Comparison of ENCODE assay signal across 18 mouse cellular contexts in the genomic region with DNA sequence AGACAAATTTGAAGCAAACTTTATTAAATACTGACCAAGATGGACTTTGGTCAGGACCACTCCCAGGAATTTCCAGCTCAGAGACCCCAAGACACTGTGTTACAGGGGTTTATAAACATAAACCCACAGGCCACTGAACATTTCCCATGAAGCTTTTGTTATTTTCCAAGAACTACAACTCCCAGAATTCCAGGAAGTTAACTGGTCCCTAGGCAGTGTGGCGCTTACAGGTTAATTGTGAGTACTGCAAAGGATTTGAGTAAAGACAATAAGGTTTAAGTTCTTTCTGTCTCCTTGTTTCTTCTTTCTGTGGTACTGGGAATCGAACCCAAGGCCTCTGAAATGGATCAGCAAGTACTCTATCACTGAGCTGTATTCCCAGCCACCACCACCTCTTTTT. TPM values are rescaled to one million over a fixed set of nuclear protein-coding genes. Genes with fewer than 3 reads are reported as not detected.
DNase-seq lines count a peak whose midpoint lies in the region; ATAC-seq and TF ChIP-seq lines count a peak whose summit lies in the region.
"Had no signal": no experiment of that assay in that cellular context is flagged by ENCODE, and none has a peak within 500 bp of the region (broad histone marks: within the 10 kb centered on the region; RNA-seq: fewer than 3 reads in every experiment).

No protein-coding gene starts in this region.

- no peaks in the 10 kb centered on the region for H3K9me3 ChIP-seq in embryonic facial prominence, embryonic 11.5 days (replicated peaks; ENCODE audit: control insufficient read depth, low read length)
- no peaks in the 10 kb centered on the region for H3K9me3 ChIP-seq in embryonic facial prominence, embryonic 10.5 days
- no peaks in the 10 kb centered on the region for H3K9me3 ChIP-seq in midbrain, embryonic 14.5 days (ENCODE audit: control insufficient read depth, low read length)
- H3K9me3 ChIP-seq in midbrain, embryonic 15.5 days, result no peaks in the 10 kb centered on the region
- H3K9me3 ChIP-seq: embryonic facial prominence, embryonic 12.5 days; forebrain, embryonic 10.5 days; liver, embryonic 13.5 days; neural tube, embryonic 13.5 days had no signal

- H3K4me2 ChIP-seq in embryonic facial prominence, embryonic 11.5 days (ENCODE audit: low read depth, low read length), result no peak overlapping the region
- H3K4me2 ChIP-seq in midbrain, embryonic 14.5 days (ENCODE audit: low read length), result no peak overlapping the region
- H3K4me2 ChIP-seq in midbrain, embryonic 15.5 days, result no peak overlapping the region
- H3K4me2 ChIP-seq: embryonic facial prominence, embryonic 12.5 days; liver, embryonic 13.5 days; neural tube, embryonic 13.5 days had no signal

- no peaks in the 10 kb centered on the region for H3K4me1 ChIP-seq in embryonic facial prominence, embryonic 11.5 days (ENCODE audit: control insufficient read depth, insufficient read depth, low read length)
- H3K4me1 ChIP-seq in embryonic facial prominence, embryonic 10.5 days, result peaks cover 11% of the 10 kb centered on the region
- H3K4me1 ChIP-seq in kidney, adult 2 months (ENCODE audit: control insufficient read depth, insufficient read depth, low read length), result peaks cover 3% of the 10 kb centered on the region; the same call in 1 of the 2 replicates
- no peaks in the 10 kb centered on the region for H3K4me1 ChIP-seq in midbrain, embryonic 14.5 days (ENCODE audit: control insufficient read depth, insufficient read depth, low read length)
- no peaks in the 10 kb centered on the region for H3K4me1 ChIP-seq in midbrain, embryonic 15.5 days
- H3K4me1 ChIP-seq: embryonic facial prominence, embryonic 12.5 days; neural tube, embryonic 13.5 days had no signal

- H3K27me3 ChIP-seq in embryonic facial prominence, embryonic 11.5 days (ENCODE audit: control insufficient read depth, insufficient read depth, low read length), result no peaks in the 10 kb centered on the region
- no peaks in the 10 kb centered on the region for H3K27me3 ChIP-seq in embryonic facial prominence, embryonic 10.5 days (replicated peaks; ENCODE audit: low read depth, poor library complexity, severe bottlenecking)
- H3K27me3 ChIP-seq in kidney, adult 2 months (replicated peaks; ENCODE audit: control insufficient read depth, insufficient read depth, low read length), result no peaks in the 10 kb centered on the region
- no peaks in the 10 kb centered on the region for H3K27me3 ChIP-seq in midbrain, embryonic 14.5 days (ENCODE audit: control insufficient read depth, insufficient read depth, low read length)
- no peaks in the 10 kb centered on the region for H3K27me3 ChIP-seq in midbrain, embryonic 15.5 days (replicated peaks)
- H3K27me3 ChIP-seq: embryonic facial prominence, embryonic 12.5 days; liver, embryonic 13.5 days; neural tube, embryonic 13.5 days had no signal

- no peak overlapping the region for H3K9ac ChIP-seq in embryonic facial prominence, embryonic 11.5 days (replicated peaks; ENCODE audit: low read length)
- H3K9ac ChIP-seq in midbrain, embryonic 14.5 days (replicated peaks; ENCODE audit: low read length), result no peak overlapping the region
- no peak overlapping the region for H3K9ac ChIP-seq in midbrain, embryonic 15.5 days
- H3K9ac ChIP-seq: embryonic facial prominence, embryonic 12.5 days; liver, embryonic 13.5 days; neural tube, embryonic 13.5 days had no signal

- H3K36me3 ChIP-seq in embryonic facial prominence, embryonic 11.5 days (replicated peaks; ENCODE audit: control insufficient read depth, insufficient read depth, low read depth, low read length), result no peaks in the 10 kb centered on the region
- H3K36me3 ChIP-seq in embryonic facial prominence, embryonic 10.5 days (replicated peaks), result no peaks in the 10 kb centered on the region
- H3K36me3 ChIP-seq in kidney, adult 2 months (ENCODE audit: control insufficient read depth, insufficient read depth, low read length), result no peaks in the 10 kb centered on the region
- no peaks in the 10 kb centered on the region for H3K36me3 ChIP-seq in midbrain, embryonic 14.5 days (ENCODE audit: control insufficient read depth, insufficient read depth, low read length)
- no peaks in the 10 kb centered on the region for H3K36me3 ChIP-seq in midbrain, embryonic 15.5 days (replicated peaks)
- H3K36me3 ChIP-seq: embryonic facial prominence, embryonic 12.5 days; forebrain, embryonic 10.5 days; liver, embryonic 13.5 days; neural tube, embryonic 13.5 days had no signal

- no peak for ATAC-seq in embryonic facial prominence, embryonic 11.5 days (replicated peaks; ENCODE audit: insufficient number of reproducible peaks, low FRiP score, low TSS enrichment, low read depth)
- ATAC-seq in midbrain, embryonic 14.5 days (ENCODE audit: low FRiP score, low TSS enrichment), result no peak
- no peak for ATAC-seq in midbrain, embryonic 15.5 days (replicated peaks)

- 33% methylated on average over 2 of the region's 2 CpGs for WGBS in embryonic facial prominence, embryonic 11.5 days
- 41% methylated on average over 2 of the region's 2 CpGs for WGBS in embryonic facial prominence, embryonic 10.5 days
- WGBS in kidney, adult 2 months, result 36% methylated on average over 2 of the region's 2 CpGs
- 39% methylated on average over 2 of the region's 2 CpGs for WGBS in midbrain, embryonic 14.5 days
- 31% methylated on average over 2 of the region's 2 CpGs for WGBS in midbrain, embryonic 15.5 days

- no peak for TF ChIP-seq POLR2A in kidney, adult 2 months (IDR thresholded peaks at IDR 0.05; ENCODE audit: low read depth, low read length)

- H3K27ac ChIP-seq in embryonic facial prominence, embryonic 11.5 days (replicated peaks; ENCODE audit: low read depth, low read length), result no peak overlapping the region
- no peak overlapping the region for H3K27ac ChIP-seq in embryonic facial prominence, embryonic 10.5 days (replicated peaks)
- H3K27ac ChIP-seq in kidney, adult 2 months (ENCODE audit: insufficient read depth, low read depth, low read length), result no peak overlapping the region
- H3K27ac ChIP-seq in midbrain, embryonic 14.5 days (replicated peaks; ENCODE audit: low read depth, low read length), result no peak overlapping the region
- no peak overlapping the region for H3K27ac ChIP-seq in midbrain, embryonic 15.5 days
- H3K27ac ChIP-seq: embryonic facial prominence, embryonic 12.5 days; forebrain, embryonic 10.5 days; liver, embryonic 13.5 days; neural tube, embryonic 13.5 days had no signal

- DNase-seq in embryonic facial prominence, embryonic 11.5 days (ENCODE audit: low spot score), result peak; percentile 62
- no peak for DNase-seq in embryonic facial prominence, embryonic 10.5 days (ENCODE audit: low spot score)
- DNase-seq in kidney, adult 2 months, result peak; percentile 40
- no peak for DNase-seq in kidney, adult 11 months
- DNase-seq in midbrain, embryonic 14.5 days, result peak; percentile 72
- DNase-seq in thymus, postnatal 36 days, result no peak
- no peak for DNase-seq in MN1 (ENCODE audit: low spot score)
- DNase-seq: cerebellum, adult 11 months; gastrocnemius, postnatal 10 days; kidney, adult 18-20 months; liver, embryonic 13.5 days; lung, postnatal 36 days; thymus, postnatal 4 days had no signal

- no peak overlapping the region for H3K4me3 ChIP-seq in embryonic facial prominence, embryonic 11.5 days (ENCODE audit: low read depth, low read length)
- no peak overlapping the region for H3K4me3 ChIP-seq in embryonic facial prominence, embryonic 10.5 days
- H3K4me3 ChIP-seq in kidney, adult 2 months (ENCODE audit: insufficient read depth, low read depth, low read length), result no peak overlapping the region
- no peak overlapping the region for H3K4me3 ChIP-seq in midbrain, embryonic 14.5 days (replicated peaks; ENCODE audit: low read depth, low read length)
- no peak overlapping the region for H3K4me3 ChIP-seq in midbrain, embryonic 15.5 days
- H3K4me3 ChIP-seq: embryonic facial prominence, embryonic 12.5 days; forebrain, embryonic 10.5 days; liver, embryonic 13.5 days; neural tube, embryonic 13.5 days had no signal

- no peak for TF ChIP-seq CTCF in kidney, adult 2 months (conservative IDR thresholded peaks at IDR 0.05; ENCODE audit: insufficient read depth, insufficient read length, low read depth, low read length)

RNA-seq across cellular contexts. Expression of gene Cib2, which starts 8.7 kb away (rescaled TPM):
- 17.6 and 20.2 TPM in 2 replicates for polyA plus RNA-seq in embryonic facial prominence, embryonic 11.5 days (2014; fragmentation: Nextera tagmentation; extraction: Ambion mirVana)
- polyA plus RNA-seq in embryonic facial prominence, embryonic 10.5 days (2016; fragmentation: Nextera tagmentation; extraction: Ambion mirVana), result 9.9 TPM in 2 replicates
- 7.9 and 10.0 TPM in 2 replicates for polyA plus RNA-seq in kidney, adult 2 months (2012; rRNA removed)
- 41.5 and 51.7 TPM in 2 replicates for polyA plus RNA-seq in midbrain, embryonic 14.5 days (2014; fragmentation: Nextera tagmentation; extraction: Ambion mirVana)
- polyA plus RNA-seq in midbrain, embryonic 15.5 days (2015; fragmentation: Nextera tagmentation; extraction: Ambion mirVana), result 43.2 and 44.6 TPM in 2 replicates

RNA-seq across cellular contexts. Expression of gene Idh3a, which starts 17.4 kb away (rescaled TPM):
- polyA plus RNA-seq in embryonic facial prominence, embryonic 11.5 days (2014; fragmentation: Nextera tagmentation; extraction: Ambion mirVana), result 119 and 134 TPM in 2 replicates
- 119 and 122 TPM in 2 replicates for polyA plus RNA-seq in embryonic facial prominence, embryonic 10.5 days (2016; fragmentation: Nextera tagmentation; extraction: Ambion mirVana)
- polyA plus RNA-seq in kidney, adult 2 months (2012; rRNA removed), result 105 and 122 TPM in 2 replicates
- polyA plus RNA-seq in midbrain, embryonic 14.5 days (2014; fragmentation: Nextera tagmentation; extraction: Ambion mirVana), result 150 and 153 TPM in 2 replicates
- 132 and 136 TPM in 2 replicates for polyA plus RNA-seq in midbrain, embryonic 15.5 days (2015; fragmentation: Nextera tagmentation; extraction: Ambion mirVana)

RNA-seq across cellular contexts. Expression of gene Sh2d7, which starts 29.9 kb away (rescaled TPM):
- not detected in 2 replicates for polyA plus RNA-seq in embryonic facial prominence, embryonic 11.5 days (2014; fragmentation: Nextera tagmentation; extraction: Ambion mirVana)
- polyA plus RNA-seq in embryonic facial prominence, embryonic 10.5 days (2016; fragmentation: Nextera tagmentation; extraction: Ambion mirVana), result not detected in 2 replicates
- polyA plus RNA-seq in kidney, adult 2 months (2012; rRNA removed), result not detected in 2 replicates
- polyA plus RNA-seq in midbrain, embryonic 14.5 days (2014; fragmentation: Nextera tagmentation; extraction: Ambion mirVana), result not detected in 2 replicates
- polyA plus RNA-seq in midbrain, embryonic 15.5 days (2015; fragmentation: Nextera tagmentation; extraction: Ambion mirVana), result not detected in 2 replicates
- polyA plus RNA-seq: forebrain, embryonic 10.5 days; liver, embryonic 13.5 days; neural tube, embryonic 13.5 days; spleen, adult 2 months had no signal

Comparison
In these comparisons a context has a peak if more than half of its experiments do, and no peak if none do; other contexts are left out.
1. DNase-seq: peak in embryonic facial prominence, embryonic 11.5 days (single experiment), kidney, adult 2 months (single experiment) and midbrain, embryonic 14.5 days (single experiment); none in embryonic facial prominence, embryonic 10.5 days (single experiment), kidney, adult 11 months (single experiment), thymus, postnatal 36 days (0 of 2) and MN1 (single experiment).